Mouse (Mus musculus): ENCODE measurements at regions not wholly inside any gene's neighbourhood (a gene's known extent, or its start where the extent isn't known, plus 50 kb on each side); places are given as distances from the start of the nearest gene placed in this dataset.

DNA sequence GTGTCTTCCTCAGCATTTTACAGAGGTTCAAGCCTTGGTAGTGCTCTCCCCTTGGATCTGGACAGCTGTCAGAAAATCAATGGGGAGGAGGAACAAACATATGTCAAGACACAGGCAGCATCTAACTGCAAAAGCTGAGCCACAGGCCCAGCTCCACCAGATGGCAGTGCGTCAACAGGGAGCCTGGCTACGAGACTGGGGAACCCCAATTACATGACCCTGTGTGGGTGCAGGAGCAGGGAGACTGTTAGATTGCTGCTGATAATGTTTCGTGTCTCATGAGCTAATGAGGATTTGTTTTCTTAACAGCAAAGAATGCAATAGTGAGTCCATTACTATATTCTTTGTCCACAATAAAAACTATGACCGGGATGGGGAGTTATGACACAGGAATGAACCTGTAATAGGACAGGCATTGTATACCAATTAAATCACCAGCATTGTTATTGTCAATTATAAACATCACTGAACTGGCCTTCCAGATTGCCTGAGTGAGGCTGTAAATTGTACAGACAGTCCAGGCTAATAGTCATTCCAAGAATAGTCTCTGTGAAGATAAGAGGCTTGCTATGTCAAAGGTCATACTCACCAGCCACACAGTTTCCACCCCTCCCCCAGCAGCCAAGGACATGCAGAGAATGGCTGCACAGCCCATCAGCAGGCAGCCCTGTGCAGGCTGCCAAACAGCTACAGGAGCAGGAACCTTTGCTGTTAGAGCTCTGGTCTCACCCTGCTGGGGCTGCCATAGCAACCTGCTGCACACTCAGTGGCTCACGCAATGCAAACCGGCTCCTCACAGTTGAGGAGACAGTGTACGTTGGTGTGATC, 58.8 kb upstream of the Barx2 start:
- no peaks in the 10 kb centered on the region for H3K36me3 ChIP-seq (replicated peaks; ENCODE audit: low read length)
- H3K4me1 ChIP-seq: peaks cover 5% of the 10 kb centered on the region; the same call in 1 of the 2 replicates
- H3K27me3 ChIP-seq (replicated peaks): no peaks in the 10 kb centered on the region
- no peak overlapping the region for H3K4me3 ChIP-seq (replicated peaks)
- no peak for TF ChIP-seq FLI1 (IDR thresholded peaks at IDR 0.05; ENCODE audit: low read length)
- no peak for TF ChIP-seq GATA1 (IDR thresholded peaks at IDR 0.05; ENCODE audit: borderline replicate concordance, low read length)
- H3K9me3 ChIP-seq: 0 out of 2 replicates have a peak, but pooled peaks cover 3% of the 10 kb centered on the region

DNA sequence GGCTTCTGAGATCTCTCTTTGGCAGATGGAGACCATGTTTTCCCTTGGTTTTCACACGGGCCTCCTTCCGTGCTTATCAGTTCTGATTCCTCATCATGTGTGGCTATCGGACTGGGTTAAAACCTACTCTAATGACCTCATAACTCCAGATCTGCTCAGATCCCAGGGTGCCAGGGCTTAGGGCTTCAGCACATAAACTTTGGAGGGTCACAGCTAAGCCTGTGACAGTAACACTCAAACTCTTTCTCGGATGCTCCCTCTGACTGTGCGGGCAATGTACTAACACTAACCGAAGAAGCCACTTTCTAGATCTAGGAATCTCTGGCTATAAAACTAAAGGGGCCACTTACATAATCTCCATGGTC, 59.3 kb upstream of the Barx2 start:
- H3K36me3 ChIP-seq (replicated peaks; ENCODE audit: low read length): no peaks in the 10 kb centered on the region
- H3K4me1 ChIP-seq: peaks cover 5% of the 10 kb centered on the region; the same call in 1 of the 2 replicates
- no peak overlapping the region for H3K4me3 ChIP-seq (replicated peaks)
- H3K27me3 ChIP-seq (replicated peaks): no peaks in the 10 kb centered on the region
- TF ChIP-seq FLI1 (IDR thresholded peaks at IDR 0.05; ENCODE audit: low read length): no peak
- TF ChIP-seq GATA1 (IDR thresholded peaks at IDR 0.05; ENCODE audit: borderline replicate concordance, low read length): no peak
- 0 out of 2 replicates have a peak, but pooled peaks cover 3% of the 10 kb centered on the region for H3K9me3 ChIP-seq

DNA sequence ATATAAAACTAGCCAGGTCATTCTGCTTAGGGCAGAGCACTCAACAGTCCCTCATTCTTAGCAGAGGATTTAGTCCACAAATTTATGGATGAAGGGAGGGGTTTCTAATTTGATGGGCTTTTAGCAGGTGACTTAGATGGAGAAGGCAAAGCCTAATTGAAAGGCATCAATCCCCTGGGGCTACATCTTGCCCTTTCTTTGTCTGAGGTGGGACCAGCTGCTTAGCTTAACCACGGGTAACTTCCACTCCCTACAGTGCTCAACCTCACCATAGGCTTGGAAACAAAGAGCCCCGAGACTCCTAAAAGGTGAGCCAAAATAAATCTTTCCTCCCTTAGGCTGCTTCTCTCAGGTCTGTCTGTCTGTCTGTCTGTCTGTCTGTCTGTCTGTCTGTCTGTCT, 62.9 kb upstream of the Barx2 start:
- TF ChIP-seq GATA1 (IDR thresholded peaks at IDR 0.05; ENCODE audit: borderline replicate concordance, low read length): no peak
- no peak for TF ChIP-seq FLI1 (IDR thresholded peaks at IDR 0.05; ENCODE audit: low read length)
- Histone ChIP-seq H3K36me3 (replicated peaks; ENCODE audit: low read length) (no peaks in the 10 kb centered on the region), H3K4me1 (peaks cover 5% of the 10 kb centered on the region; the same call in 1 of the 2 replicates), H3K9me3 (0 out of 2 replicates have a peak, but pooled peaks cover 3% of the 10 kb centered on the region), H3K4me3 (replicated peaks) (no peak overlapping the region), H3K27me3 (replicated peaks) (no peaks in the 10 kb centered on the region)

DNA sequence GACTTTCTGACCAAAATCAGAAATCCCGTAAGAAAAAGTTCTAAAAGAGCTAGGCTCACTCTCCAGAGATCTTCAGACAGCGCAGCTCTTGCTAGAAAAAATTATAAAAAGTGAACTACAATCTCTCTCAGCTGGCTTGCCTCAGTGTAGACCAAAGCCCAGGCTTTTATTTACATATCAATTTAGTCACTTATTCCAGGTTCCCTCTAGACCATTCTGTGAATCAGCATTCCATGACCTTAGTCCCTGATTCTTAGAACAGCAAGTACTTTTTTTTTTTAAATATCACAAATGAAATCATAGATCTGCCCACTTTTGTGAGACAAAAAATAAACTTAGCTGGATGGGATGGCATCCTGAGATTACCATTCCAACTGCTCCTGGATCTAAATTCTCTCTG, 64.8 kb upstream of the Barx2 start:
- Histone ChIP-seq H3K4me1 (no peaks in the 10 kb centered on the region), H3K4me3 (replicated peaks) (no peak overlapping the region), H3K36me3 (replicated peaks; ENCODE audit: low read length) (no peaks in the 10 kb centered on the region), H3K27me3 (replicated peaks) (no peaks in the 10 kb centered on the region), H3K9me3 (0 out of 2 replicates have a peak, but pooled peaks cover 3% of the 10 kb centered on the region)
- no peak for TF ChIP-seq GATA1 (IDR thresholded peaks at IDR 0.05; ENCODE audit: borderline replicate concordance, low read length)
- no peak for TF ChIP-seq FLI1 (IDR thresholded peaks at IDR 0.05; ENCODE audit: low read length)

DNA sequence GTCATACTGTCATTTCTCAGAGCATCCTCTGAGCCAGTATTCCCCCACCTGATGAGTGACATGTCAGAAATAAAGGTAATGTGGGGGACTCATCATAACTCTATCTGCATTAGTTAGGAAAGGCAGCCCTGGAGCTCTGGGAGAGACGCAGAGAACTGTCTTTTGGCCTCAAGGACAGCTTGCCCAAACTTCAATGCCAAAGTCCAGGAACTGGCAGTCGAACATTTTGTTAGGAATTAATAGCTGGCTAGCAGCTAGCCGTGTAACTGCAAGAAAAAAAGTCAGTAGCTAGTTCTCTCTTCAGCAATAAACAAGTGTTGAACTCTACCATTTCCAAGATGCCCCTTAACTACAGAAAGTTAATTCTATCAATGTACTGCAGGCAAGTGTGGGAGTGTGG, 65.9 kb upstream of the Barx2 start:
- Histone ChIP-seq H3K27me3 (replicated peaks) (no peaks in the 10 kb centered on the region), H3K4me3 (replicated peaks) (no peak overlapping the region), H3K4me1 (no peaks in the 10 kb centered on the region), H3K9me3 (0 out of 2 replicates have a peak, but pooled peaks cover 3% of the 10 kb centered on the region), H3K36me3 (replicated peaks; ENCODE audit: low read length) (no peaks in the 10 kb centered on the region)
- no peak for TF ChIP-seq FLI1 (IDR thresholded peaks at IDR 0.05; ENCODE audit: low read length)
- TF ChIP-seq GATA1 (IDR thresholded peaks at IDR 0.05; ENCODE audit: borderline replicate concordance, low read length): no peak

DNA sequence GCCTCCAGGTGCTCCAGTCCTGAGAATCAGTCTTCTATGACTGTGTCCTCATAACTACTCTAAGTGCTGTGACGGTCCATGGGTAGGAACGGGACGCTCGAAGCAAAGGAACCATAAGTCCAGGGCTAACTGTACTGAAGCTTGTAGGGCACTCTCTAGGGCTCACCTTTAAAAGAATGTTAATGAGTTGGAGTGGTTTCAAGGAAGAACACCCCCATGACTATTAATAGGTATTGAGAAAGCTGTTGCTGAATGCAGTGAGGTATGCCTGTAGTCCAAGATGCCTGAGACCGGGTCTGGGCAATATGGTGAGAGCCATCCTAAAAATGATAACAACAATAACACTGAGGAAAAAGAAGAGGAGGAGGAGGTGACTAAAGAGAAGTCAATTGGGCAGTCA, 67.2 kb upstream of the Barx2 start:
- H3K4me1 ChIP-seq: no peaks in the 10 kb centered on the region
- H3K36me3 ChIP-seq (replicated peaks; ENCODE audit: low read length): no peaks in the 10 kb centered on the region
- 0 out of 2 replicates have a peak, but pooled peaks cover 2% of the 10 kb centered on the region for H3K9me3 ChIP-seq
- no peak overlapping the region for H3K4me3 ChIP-seq (replicated peaks)
- no peak for TF ChIP-seq FLI1 (IDR thresholded peaks at IDR 0.05; ENCODE audit: low read length)
- TF ChIP-seq GATA1 (IDR thresholded peaks at IDR 0.05; ENCODE audit: borderline replicate concordance, low read length): no peak
- H3K27me3 ChIP-seq (replicated peaks): no peaks in the 10 kb centered on the region

DNA sequence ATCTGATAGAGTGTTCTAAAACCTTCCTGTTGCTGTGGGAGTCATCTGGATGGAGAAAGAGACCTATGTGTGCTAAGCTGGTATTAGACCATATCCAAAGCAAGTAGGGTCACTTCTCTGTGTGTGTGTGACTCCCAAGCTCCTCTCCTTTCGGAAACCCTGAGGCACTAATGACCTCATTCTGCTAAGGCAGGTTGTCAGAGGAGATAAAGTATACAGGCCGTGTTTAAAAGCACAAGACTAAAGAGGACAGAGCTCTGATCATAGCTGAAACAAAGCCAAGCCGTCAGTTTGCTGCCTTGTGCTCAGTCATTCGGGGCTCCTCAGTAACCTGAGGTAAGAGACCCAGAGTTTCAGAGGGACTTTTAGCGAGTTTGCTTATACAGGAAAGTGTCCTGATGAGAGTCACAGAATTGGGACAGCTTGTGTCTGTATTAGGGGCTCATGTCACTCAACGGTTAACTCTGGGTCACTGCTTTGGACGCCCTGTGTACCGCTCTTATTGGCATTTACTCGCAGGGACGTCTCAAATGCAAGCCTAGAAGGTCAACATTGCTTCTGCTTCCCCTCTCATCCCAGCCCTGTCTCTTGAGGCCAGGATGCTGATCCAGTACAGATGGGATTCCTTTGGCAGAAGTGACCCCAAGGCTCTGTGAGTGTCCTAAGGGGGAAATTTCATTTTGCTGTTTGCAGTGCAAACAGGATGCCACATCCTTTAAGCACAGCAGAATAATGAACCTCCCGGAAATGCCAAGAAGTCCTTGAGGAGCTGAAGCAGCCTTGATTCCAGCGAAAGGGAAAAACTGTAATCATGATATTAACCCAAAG, 70.7 kb upstream of the Barx2 start:
- no peaks in the 10 kb centered on the region for H3K4me1 ChIP-seq
- H3K4me3 ChIP-seq (replicated peaks): no peak overlapping the region
- H3K36me3 ChIP-seq (replicated peaks; ENCODE audit: low read length): no peaks in the 10 kb centered on the region
- H3K9me3 ChIP-seq: no peaks in the 10 kb centered on the region
- H3K27me3 ChIP-seq (replicated peaks): no peaks in the 10 kb centered on the region
- TF ChIP-seq GATA1 (IDR thresholded peaks at IDR 0.05; ENCODE audit: borderline replicate concordance, low read length) (no peak), FLI1 (IDR thresholded peaks at IDR 0.05; ENCODE audit: low read length) (no peak)

DNA sequence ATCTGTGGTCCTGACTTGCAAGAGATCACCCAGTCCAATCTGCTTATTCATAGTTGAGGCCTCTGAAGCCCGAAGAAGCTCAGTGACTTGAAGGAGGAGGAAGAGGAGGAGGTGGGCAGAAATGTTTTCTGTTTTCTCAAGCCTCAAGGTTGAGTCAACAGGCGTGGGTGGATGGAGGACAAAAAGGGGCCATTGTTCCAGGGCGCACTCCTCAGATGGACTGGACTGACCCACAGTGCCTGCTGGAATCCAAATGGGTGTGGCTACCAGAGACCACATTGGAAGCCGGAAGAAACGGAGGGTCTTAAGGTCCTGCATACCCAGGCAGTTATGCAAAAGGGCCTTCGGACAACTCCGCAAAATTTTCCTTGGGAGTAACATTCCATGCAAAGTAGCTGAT, 75.6 kb upstream of the Barx2 start:
- Histone ChIP-seq H3K27me3 (replicated peaks) (no peaks in the 10 kb centered on the region), H3K36me3 (replicated peaks; ENCODE audit: low read length) (no peaks in the 10 kb centered on the region), H3K9me3 (no peaks in the 10 kb centered on the region), H3K4me3 (replicated peaks) (no peak overlapping the region), H3K4me1 (no peaks in the 10 kb centered on the region)
- TF ChIP-seq GATA1 (IDR thresholded peaks at IDR 0.05; ENCODE audit: borderline replicate concordance, low read length): no peak
- TF ChIP-seq FLI1 (IDR thresholded peaks at IDR 0.05; ENCODE audit: low read length): no peak

DNA sequence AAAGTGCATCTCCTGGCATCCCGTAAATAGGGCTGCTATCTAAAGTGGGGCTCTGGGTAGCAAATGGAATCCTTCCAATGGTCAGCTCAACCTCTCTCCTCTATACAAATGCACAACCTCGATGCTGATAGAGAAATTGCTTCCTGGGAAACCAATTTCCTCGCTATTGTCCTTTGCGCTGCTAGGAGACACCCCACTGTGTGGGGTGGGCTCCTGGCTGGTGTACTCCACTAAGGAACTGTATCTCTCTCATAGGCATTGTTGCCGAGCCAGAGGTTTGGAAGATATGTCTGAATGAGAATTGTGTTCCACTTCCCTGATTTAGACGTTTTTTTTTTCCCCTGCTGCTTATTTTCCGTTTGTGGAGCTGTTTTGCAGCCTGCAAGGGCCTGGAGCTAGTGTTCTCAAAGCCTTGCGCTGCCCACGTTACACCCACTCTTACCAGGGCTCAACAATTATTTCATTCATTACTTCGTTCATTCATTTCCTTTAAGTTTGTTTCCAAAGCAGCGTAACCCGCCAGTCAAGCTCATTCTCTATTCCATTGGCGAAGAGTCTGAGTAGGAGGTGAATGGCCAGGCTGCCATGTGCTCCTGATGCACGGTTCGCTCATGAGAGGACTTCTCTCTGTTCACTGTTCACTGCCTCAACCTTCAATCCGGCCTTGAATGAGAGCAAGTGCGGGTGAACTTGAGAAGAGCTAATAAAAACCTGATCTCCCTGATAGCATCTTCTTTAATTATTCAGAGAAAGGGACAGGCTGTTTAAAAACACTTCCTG, 76.5 kb upstream of the Barx2 start:
- H3K9me3 ChIP-seq: no peaks in the 10 kb centered on the region
- no peak for TF ChIP-seq FLI1 (IDR thresholded peaks at IDR 0.05; ENCODE audit: low read length)
- no peak for TF ChIP-seq GATA1 (IDR thresholded peaks at IDR 0.05; ENCODE audit: borderline replicate concordance, low read length)
- H3K4me1 ChIP-seq: no peaks in the 10 kb centered on the region
- H3K36me3 ChIP-seq (replicated peaks; ENCODE audit: low read length): no peaks in the 10 kb centered on the region
- no peaks in the 10 kb centered on the region for H3K27me3 ChIP-seq (replicated peaks)
- H3K4me3 ChIP-seq (replicated peaks): no peak overlapping the region
